Mouse (Mus musculus): Measurements from ENCODE around the gene Psmf1.

Psmf1 gene

DNA sequence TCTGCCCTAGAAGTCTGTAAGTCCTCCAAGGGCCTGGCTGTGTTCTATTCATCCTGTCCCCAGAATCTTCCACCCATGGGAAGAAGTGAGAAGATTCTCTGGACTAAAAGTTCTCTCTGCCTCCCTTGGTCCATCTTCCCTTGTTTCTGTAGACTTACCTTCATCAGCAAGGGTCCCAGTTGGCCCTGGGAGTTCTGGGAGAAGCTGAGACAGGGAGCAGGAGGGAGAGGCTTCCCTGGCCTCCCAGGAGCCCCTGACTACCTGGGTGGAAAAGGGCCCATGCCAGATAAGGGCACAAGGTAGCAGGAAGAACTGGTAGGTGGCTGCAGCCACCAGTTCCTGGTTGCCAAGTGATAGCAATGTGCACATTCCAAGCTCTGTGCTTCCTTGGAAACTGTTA lies at the start of gene Psmf1:
Gene Psmf1 (minus strand): TSS at position 342 of the 400 bp plus-strand sequence.
- DNase-seq (ENCODE audit: low read depth, low spot score), result no peak

GRCm38 (mm10) chr2:151791156-151791555 lies 47.2 kb upstream of the Psmf1 start:
- DNase-seq (ENCODE audit: low read depth, low spot score), result no peak

GRCm38 (mm10) chr2:151790169-151790568 lies 46.2 kb upstream of the Psmf1 start:
- DNase-seq (ENCODE audit: low read depth, low spot score), result no peak

DNA sequence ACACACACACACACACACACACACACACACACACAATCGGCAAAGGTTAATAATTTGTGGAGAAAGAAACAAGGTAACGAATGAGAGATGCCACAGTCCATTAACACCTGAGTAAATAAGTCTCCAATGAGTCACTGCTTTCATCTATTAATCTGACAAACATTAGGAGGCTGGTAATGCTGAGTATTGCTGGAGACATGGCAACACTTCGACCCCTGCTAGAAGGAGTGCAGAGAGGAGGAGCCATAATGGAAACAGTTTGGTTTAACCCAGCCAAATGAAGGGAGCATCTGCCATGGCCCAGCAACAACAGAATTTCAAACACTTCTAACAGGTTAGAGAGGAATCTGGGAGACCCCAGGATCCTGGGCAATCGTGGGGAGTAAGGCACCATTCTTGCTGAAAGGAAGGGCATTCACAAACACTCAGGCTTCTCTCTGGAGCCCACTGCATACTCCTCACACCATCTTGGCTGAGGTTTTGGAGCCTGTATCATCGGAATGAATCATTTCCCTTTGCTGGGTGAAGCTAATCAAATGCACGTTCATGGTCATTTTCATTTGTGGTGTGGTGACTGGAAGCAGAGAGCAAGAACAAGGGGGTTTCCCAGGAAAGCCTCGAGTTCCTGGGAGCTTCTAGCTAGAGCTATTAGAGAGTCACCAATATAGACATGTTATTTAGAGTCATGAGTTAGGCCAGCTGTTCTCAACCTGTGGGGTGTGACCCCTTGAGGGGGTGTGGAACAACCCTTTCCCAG lies 44.4 kb upstream of the Psmf1 start:
- DNase-seq (ENCODE audit: low read depth, low spot score), result no peak

DNA sequence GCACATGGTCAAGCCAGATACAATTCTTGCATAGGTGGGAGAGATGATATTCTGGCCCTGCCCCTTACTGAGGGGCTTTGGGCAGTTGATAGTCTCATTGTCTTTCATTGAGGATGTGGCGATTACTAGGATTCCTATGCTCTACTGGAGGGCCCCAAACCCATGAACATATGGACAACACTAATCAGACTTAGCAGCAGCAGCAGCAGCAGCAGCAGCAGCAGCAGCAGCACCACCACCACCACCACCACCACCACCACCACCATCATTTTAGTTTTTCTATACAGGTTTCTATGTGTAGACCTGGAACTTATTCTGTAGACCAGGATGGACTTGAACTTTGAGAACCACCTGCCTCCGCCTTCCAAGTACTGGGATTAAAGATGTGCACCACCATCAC lies 39.5 kb upstream of the Psmf1 start:
- DNase-seq (ENCODE audit: low read depth, low spot score), result no peak

DNA sequence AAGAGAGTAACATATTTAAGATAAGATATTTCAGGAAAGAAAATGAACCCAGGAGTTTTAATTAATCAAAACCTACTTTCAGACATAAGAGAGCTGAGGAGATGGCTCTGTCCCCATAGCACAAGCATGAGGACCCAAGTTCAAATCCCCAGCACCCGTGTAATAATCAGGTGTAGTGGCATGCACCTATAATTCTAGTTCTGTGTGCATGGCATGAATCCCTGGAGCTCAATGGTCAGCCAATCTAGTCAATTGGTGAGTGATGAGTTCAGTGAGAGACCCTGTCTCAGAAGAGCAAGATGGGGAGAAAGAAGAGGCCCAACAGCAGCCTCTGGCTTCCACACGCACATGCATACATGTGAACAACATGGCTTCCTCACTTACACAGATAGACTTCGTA lies 33.4 kb upstream of the Psmf1 start:
- DNase-seq (ENCODE audit: low read depth, low spot score), result no peak

DNA sequence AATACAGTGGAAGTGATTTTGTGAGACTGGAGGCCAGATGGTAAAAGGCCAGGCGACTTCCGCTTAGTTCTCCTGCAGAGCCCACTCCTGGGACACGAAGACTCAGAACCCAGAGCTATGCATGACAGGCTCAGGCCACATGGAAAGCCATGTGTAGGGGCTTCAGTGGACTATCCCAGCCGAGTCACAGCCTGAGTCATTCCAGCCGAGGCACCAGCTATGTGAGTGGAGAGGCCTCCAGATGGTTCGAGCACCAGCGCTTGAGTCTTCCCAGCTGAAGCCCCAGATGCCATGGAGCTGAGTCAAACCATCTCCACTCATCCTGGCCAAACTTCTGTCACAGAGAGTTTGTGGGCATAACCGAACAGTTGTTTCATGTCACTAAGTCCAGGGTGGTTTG lies 29.5 kb upstream of the Psmf1 start:
- DNase-seq (ENCODE audit: low read depth, low spot score), result no peak

GRCm38 (mm10) chr2:151772169-151772568 lies 28.2 kb upstream of the Psmf1 start:
- no peak for DNase-seq (ENCODE audit: low read depth, low spot score)

GRCm38 (mm10) chr2:151764557-151764956 lies 20.6 kb upstream of the Psmf1 start:
- DNase-seq (ENCODE audit: low read depth, low spot score), result no peak

GRCm38 (mm10) chr2:151758806-151759353 lies 14.9 kb upstream of the Psmf1 start:
- no peak for DNase-seq (ENCODE audit: low read depth, low spot score)

- DNase-seq (ENCODE audit: low read depth, low spot score), result peak; percentile 65
These were observed 13.5 kb upstream of the Psmf1 start for GRCm38 (mm10) chr2:151757451-151757850.

DNA sequence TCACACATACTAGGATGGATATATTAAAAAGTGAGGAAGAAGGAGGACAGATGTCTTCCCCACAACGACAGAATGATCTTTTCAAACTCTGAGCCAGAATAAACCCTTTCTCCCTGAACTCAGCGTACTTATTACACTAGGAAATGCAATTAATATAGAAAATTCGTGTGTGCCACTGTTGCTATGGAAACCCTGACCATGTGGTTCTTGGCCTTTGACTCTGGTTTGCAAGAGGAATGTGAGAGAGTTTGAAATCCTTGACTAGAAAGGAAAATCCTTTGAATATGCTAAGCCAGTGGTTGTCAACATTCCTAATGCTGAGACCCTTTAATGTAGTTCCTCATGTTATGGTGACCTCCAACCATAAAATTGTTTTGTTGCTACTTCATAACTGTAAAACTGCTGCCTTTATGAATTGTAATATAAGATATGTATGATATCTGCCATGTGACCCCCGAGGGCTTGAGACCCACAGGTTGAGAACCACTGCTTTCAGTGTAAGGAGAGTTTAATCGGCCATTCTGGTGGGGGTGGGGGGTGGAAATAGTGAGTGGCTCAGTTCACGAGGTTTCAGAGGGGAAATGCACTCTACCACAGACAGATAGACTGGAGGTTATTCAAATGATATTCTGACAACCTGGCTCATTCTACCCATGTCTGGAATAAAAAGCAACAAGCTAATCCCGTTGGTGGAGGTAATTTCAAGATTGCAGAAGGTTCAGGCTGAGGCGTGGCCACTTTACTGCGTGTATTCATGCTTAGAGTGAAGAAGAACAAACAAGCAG lies 12.5 kb upstream of the Psmf1 start:
- no peak for DNase-seq (ENCODE audit: low read depth, low spot score)

DNA sequence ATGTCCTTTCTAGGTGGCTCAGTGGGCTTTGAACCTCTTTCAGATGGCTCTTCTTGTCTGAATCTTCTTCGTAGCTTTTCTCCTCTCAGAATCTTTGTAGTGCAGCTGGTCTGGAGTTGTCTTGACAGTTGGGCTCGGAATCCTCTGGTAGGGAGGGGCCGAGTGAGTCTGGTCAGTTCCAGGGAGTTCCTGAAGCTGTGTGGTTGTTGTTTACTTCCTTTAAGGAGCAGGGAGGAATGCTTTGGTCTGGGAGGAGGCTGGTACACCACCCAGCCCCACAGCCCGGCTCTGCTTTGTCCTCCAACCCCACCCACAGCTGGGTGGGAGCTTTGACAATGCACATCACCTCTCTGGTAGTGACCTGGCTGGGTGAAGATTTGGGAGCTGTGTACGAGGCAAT lies 7.3 kb upstream of the Psmf1 start:
- DNase-seq (ENCODE audit: low read depth, low spot score), result no peak

DNA sequence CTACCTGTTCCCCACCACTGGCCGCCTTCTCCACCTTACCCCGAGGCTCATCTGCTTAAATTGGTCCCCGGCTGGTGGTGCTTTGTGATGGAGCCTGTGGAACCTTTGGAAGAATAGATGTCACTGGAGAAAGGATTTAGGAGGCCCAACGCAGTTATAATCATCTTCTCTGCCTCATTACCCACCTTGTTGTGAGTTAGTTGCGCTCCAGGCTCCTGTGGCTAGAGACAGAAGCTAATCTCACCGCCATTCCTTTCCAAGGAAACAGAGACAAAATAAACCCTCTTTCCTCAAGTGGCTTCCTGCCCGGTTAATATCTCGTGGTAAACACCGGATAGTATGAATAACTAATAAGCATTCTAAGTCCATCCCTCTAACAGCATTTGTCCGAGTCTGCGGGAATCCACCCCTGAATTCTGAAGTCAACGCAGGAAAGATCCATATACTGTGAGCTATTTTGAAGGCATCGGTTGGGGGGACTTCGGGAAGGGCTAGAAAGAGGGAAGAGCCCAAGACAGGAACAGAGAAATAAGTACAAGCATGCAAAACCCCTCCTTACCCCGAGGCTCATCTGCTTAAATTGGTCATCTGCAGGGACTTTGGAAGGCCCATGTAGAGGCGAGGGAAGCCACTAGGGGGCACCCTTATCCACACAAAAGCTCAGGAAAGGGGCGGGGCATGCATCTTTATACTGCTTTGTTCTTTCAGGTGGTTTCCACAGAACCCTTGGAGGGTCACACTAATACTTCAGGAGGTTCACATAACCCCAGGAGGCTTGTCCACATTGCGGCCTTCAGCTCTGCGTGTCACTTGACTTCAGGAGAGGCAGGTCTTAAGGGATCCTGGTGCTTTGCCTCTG lies 4.1 kb upstream of the Psmf1 start:
- peak; percentile 58 for DNase-seq (ENCODE audit: low read depth, low spot score)

GRCm38 (mm10) chr2:151742850-151743679 lies 921 bp downstream of the Psmf1 start:
- DNase-seq (ENCODE audit: low read depth, low spot score), result no peak

GRCm38 (mm10) chr2:151742084-151742483 lies 1.9 kb downstream of the Psmf1 start:
- DNase-seq (ENCODE audit: low read depth, low spot score), result no peak

DNA sequence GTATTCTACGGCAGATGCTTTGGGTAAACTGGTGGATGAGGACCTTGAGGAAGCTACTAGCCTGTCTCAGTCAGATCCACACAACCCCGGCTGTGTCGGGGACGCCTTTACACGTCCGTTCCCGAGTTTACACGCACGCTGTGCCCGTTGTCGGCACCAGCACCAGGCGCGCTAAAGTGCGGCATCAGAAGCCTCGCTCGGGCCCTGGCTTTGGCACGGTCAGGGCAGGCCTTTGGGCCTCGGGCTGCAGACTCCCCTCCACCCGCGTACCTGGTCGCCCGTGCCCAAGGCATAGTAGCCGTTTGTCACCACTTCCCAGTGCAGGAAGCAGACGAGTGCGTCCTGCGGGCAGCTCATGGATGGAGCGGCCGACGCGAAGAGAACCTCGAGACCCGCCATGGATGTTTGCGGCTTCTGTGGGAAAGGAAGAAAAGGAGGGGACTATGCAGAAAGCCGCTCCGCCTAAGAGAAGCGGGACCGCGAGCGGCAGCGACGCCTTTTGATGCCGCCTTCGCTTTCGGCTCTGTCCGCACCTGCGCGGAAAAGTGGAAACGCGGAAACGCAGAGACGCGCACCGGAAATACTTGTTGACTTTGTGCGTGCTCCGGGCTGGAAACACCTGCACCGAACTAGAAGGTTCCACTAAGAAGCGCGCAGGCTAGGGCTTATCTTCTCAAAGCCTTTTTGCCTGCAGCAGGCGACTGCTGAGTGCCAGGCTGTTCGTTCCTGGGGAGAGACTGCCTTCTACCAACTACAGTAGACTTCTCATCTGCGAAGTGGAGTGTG lies 3.1 kb downstream of the Psmf1 start:
- peak; percentile 60 for DNase-seq (ENCODE audit: low read depth, low spot score)

DNA sequence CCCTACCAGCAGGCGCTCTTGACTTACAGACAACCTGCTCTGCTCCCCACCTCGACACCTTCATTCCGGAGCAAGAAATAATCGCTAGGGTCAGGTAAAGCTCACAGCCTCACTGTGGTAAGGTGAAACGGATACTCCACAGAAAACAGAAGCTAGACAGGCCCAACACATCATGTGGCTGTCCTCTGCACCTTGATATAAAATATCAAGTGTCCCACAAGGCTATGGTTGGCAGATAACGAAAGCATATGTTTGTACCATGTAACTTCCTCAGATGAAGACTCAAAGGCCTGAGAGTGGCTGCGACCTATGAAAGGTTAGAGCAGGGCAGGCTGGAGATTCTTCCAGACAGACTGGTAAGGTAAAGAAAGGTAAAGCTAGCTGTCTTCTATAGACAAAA lies 4.5 kb downstream of the Psmf1 start:
- no peak for DNase-seq (ENCODE audit: low read depth, low spot score)

DNA sequence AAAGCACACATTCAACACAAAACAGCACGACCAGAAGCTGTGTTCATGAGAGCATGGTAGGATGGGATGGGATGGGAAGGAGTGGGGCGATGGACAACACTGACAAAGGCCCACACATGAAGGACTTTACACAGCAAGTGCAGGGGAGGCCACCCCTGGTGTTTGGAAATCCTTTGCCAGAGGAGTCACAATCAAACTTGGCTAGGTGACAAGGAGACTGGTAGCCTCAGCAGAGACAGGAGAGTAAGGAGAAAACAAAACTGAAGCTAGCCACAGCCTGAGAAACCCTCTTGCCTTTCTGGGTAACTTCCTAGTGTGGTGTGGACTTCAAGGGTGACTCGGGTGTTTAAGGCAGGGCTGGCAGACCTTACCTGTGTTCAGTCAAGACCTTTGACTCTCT lies 4.9 kb downstream of the Psmf1 start:
- DNase-seq (ENCODE audit: low read depth, low spot score), result no peak

- DNase-seq (ENCODE audit: low read depth, low spot score), result no peak
These were observed 5.5 kb downstream of the Psmf1 start for GRCm38 (mm10) chr2:151738460-151738859.
